Mouse (Mus musculus) intestine, embryonic 16.5 days (tissue): ENCODE data around the gene Usp39. TPM values are rescaled to one million over a fixed set of nuclear protein-coding genes. Genes with fewer than 3 reads are reported as not detected.
A peak's percentile ranks its signal among the peaks of the same experiment; 100 is the strongest.

Experiments
- ATAC-seq: fragments of 200-750 bp; cut with Nextera tagmentation; 2 replicates; pipeline ENCODE4 v1.8.0; 2017; ENCODE audit warnings: moderate TSS enrichment, moderate library complexity
- H3K27ac ChIP-seq: fragments of 300-500 bp; sonication (generic); 2 replicates; pipeline ENCODE4 v1.5.1; 2014; ENCODE audit warnings: mild to moderate bottlenecking, low read length
- H3K27me3 ChIP-seq: fragments of 300-500 bp; sonication (generic); replicated peaks from 2 replicates; pipeline ENCODE4 v1.6.1; 2014; ENCODE audit warnings: low read length, control low read depth, mixed read lengths; ENCODE audit not compliant: control insufficient read depth, insufficient read depth
- H3K36me3 ChIP-seq: fragments of 300-500 bp; sonication (generic); 2 replicates; pipeline ENCODE4 v1.6.1; 2014; ENCODE audit warnings: low read length, control low read depth; ENCODE audit not compliant: control insufficient read depth, insufficient read depth
- H3K4me1 ChIP-seq: fragments of 300-500 bp; sonication (generic); 2 replicates; pipeline ENCODE4 v1.6.1; 2014; ENCODE audit warnings: low read length, control low read depth, mixed read lengths; ENCODE audit not compliant: control insufficient read depth, insufficient read depth
- H3K4me2 ChIP-seq: fragments of 300-500 bp; sonication (generic); 2 replicates; pipeline ENCODE4 v1.6.1; 2014; ENCODE audit warnings: low read depth, low read length, control low read depth
- H3K4me3 ChIP-seq: fragments of 300-500 bp; sonication (generic); 2 replicates; pipeline ENCODE4 v1.5.1; 2014; ENCODE audit warnings: mild to moderate bottlenecking, low read length
- H3K9ac ChIP-seq: fragments of 300-500 bp; sonication (generic); 2 replicates; pipeline ENCODE4 v1.6.1; 2014; ENCODE audit warnings: low read depth, low read length
- H3K9me3 ChIP-seq: fragments of 300-500 bp; sonication (generic); 2 replicates; pipeline ENCODE4 v1.6.1; 2016; ENCODE audit warnings: low read length, control low read depth; ENCODE audit not compliant: control insufficient read depth
- WGBS: fragments of 180-500 bp; shearing (Covaris S2); extraction: QIAGEN DNeasy Blood & Tissue Kit; methylation state at CpG from one replicate; pipeline ENCODE4 v1.1.7; 2014; 5-methylcytosine and 5-hydroxymethylcytosine counted together
- polyA plus RNA-seq: library from polyadenylated mRNA; unstranded; fragments of >200 nt; fragmentation: Nextera tagmentation; extraction: Ambion mirVana; gene quantifications from 2 replicates; pipeline ENCODE4 v1.2.1, GENCODE M21; 2015

Usp39 gene
- polyA plus RNA-seq, 1 experiment from 2014 or later, result 33.0 TPM

DNA sequence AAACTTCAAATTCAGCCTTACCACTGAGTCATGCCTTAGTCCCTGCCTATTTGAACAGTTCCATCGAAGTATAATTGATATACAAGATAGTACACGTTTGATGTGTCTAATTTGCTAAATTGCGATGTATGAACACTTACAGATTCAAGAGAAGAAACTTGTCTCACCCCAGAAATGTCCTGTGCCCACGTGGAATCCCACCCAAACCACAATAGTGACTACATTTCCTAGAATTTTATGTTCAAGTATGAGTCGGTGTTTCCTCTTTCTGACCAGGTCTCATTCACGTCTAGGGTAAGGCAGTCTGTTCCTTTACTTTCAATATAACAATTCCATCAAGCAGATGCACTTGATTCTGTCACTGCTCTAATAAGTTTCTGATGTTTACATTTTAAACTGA lies 649 bp upstream of the Usp39 start:
- no peak overlapping the region for H3K27ac ChIP-seq
- H3K4me1 ChIP-seq, result peaks cover 20% of the 10 kb centered on the region
- WGBS, result 49% methylated on average over 6 of the region's 6 CpGs
- peak overlapping the region; percentile 93; the same call in 1 of the 2 replicates for H3K4me3 ChIP-seq
- peak overlapping the region; percentile 94; the same call in 1 of the 2 replicates for H3K4me2 ChIP-seq
- H3K36me3 ChIP-seq, result peaks cover 8% of the 10 kb centered on the region; the same call in 1 of the 2 replicates
- no peaks in the 10 kb centered on the region for H3K9me3 ChIP-seq
- ATAC-seq, result no peak
- H3K27me3 ChIP-seq, result no peaks in the 10 kb centered on the region
- peak overlapping the region; percentile 89; the same call in 1 of the 2 replicates for H3K9ac ChIP-seq

- peak; percentile 61 for ATAC-seq
- H3K4me1 ChIP-seq, result peaks cover 20% of the 10 kb centered on the region
- peak overlapping the region; percentile 89 for H3K9ac ChIP-seq
- peak overlapping the region; percentile 94 for H3K4me2 ChIP-seq
- peak overlapping the region; percentile 93 for H3K4me3 ChIP-seq
- H3K27me3 ChIP-seq, result no peaks in the 10 kb centered on the region
- peak overlapping the region; percentile 61 for H3K27ac ChIP-seq
- peaks cover 5% of the 10 kb centered on the region; the same call in 1 of the 2 replicates for H3K36me3 ChIP-seq
- no peaks in the 10 kb centered on the region for H3K9me3 ChIP-seq
- under 1% methylated on average over 42 of the region's 42 CpGs for WGBS
Observed at GRCm38 (mm10) chr6:72344396-72345073, 449 bp downstream of the Usp39 start.

DNA sequence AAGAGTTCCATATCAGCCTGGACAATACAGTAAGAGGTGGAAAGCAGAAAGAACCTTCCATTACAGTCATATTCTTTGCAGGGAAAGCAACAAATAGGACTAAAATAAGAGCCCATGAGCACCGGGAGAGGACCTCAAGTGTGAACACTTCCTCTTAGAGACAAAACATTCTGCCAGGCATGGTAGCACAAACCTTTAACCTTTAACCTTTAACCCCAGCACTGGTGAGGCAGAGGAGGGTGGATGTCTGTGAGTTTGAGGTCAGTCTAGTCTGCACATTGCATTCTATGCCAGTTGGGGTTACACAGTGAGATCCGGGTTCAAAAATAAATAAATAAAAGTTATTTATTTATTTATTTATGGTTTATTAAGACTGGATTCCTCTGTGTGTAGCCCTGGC lies 4.5 kb downstream of the Usp39 start:
- ATAC-seq, result no peak
- H3K4me1 ChIP-seq, result peaks cover 9% of the 10 kb centered on the region
- H3K9ac ChIP-seq, result no peak overlapping the region
- WGBS, result 53% methylated on average over 2 of the region's 2 CpGs
- H3K36me3 ChIP-seq, result peaks cover 12% of the 10 kb centered on the region
- H3K4me3 ChIP-seq, result no peak overlapping the region
- no peaks in the 10 kb centered on the region for H3K9me3 ChIP-seq
- H3K27me3 ChIP-seq, result no peaks in the 10 kb centered on the region
- no peak overlapping the region for H3K27ac ChIP-seq
- no peak overlapping the region for H3K4me2 ChIP-seq

GRCm38 (mm10) chr6:72333111-72333510 lies 11.9 kb downstream of the Usp39 start:
- no peak overlapping the region for H3K4me2 ChIP-seq
- no peak overlapping the region for H3K27ac ChIP-seq
- H3K4me1 ChIP-seq, result no peaks in the 10 kb centered on the region
- ATAC-seq, result no peak
- H3K4me3 ChIP-seq, result no peak overlapping the region
- H3K9me3 ChIP-seq, result no peaks in the 10 kb centered on the region
- H3K36me3 ChIP-seq, result peaks cover 14% of the 10 kb centered on the region
- no peak overlapping the region for H3K9ac ChIP-seq
- no peaks in the 10 kb centered on the region for H3K27me3 ChIP-seq
- WGBS, result 75% methylated on average over 5 of the region's 5 CpGs

DNA sequence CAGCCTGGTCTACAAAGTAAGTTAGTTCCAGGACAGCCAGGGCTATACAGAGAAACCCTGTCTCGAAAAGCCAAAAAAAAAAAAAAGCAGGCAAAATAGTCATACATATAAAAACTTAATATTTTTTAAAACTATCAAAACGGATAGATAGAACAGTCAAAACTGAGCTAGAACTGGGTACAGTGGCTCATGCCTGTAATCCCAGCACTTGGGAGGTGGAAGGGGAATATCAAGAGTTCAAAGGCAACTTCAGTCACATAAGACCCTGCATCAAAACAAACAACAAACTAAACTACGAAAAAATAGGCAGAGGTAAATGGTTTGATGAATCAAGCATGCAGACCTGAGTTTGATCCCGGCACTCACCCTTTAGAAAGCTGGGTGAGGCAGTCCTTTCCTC lies 14.9 kb downstream of the Usp39 start:
- H3K4me1 ChIP-seq, result no peaks in the 10 kb centered on the region
- no peaks in the 10 kb centered on the region for H3K27me3 ChIP-seq
- H3K36me3 ChIP-seq, result no peaks in the 10 kb centered on the region
- no peaks in the 10 kb centered on the region for H3K9me3 ChIP-seq
- ATAC-seq, result no peak
- 85% methylated on average over 4 of the region's 4 CpGs for WGBS
- no peak overlapping the region for H3K27ac ChIP-seq
- no peak overlapping the region for H3K9ac ChIP-seq
- H3K4me3 ChIP-seq, result no peak overlapping the region
- no peak overlapping the region for H3K4me2 ChIP-seq

GRCm38 (mm10) chr6:72329019-72329418 lies 16.0 kb downstream of the Usp39 start:
- Histone ChIP-seq H3K27ac (no peak overlapping the region), H3K9me3 (no peaks in the 10 kb centered on the region), H3K4me1 (no peaks in the 10 kb centered on the region), H3K4me2 (no peak overlapping the region), H3K36me3 (no peaks in the 10 kb centered on the region), H3K27me3 (no peaks in the 10 kb centered on the region), H3K9ac (no peak overlapping the region), H3K4me3 (no peak overlapping the region)
- WGBS, result 83% methylated on average over 5 of the region's 5 CpGs
- ATAC-seq, result no peak

GRCm38 (mm10) chr6:72326274-72326673 lies 18.7 kb downstream of the Usp39 start:
- ATAC-seq, result peak; percentile 62
- 59% methylated on average over 6 of the region's 6 CpGs for WGBS

GRCm38 (mm10) chr6:72323786-72324508 lies 21.0 kb downstream of the Usp39 start:
- no peaks in the 10 kb centered on the region for H3K9me3 ChIP-seq

More at GRCm38 (mm10) chr6:72326274-72326673, 18.7 kb downstream of the Usp39 start:
- Histone ChIP-seq H3K4me2 (no peak overlapping the region), H3K9ac (no peak overlapping the region), H3K27me3 (no peaks in the 10 kb centered on the region), H3K4me3 (no peak overlapping the region), H3K9me3 (no peaks in the 10 kb centered on the region), H3K27ac (no peak overlapping the region), H3K36me3 (0 out of 2 replicates have a peak, but pooled peaks cover 4% of the 10 kb centered on the region), H3K4me1 (no peaks in the 10 kb centered on the region)

GRCm38 (mm10) chr6:72322936-72323335 lies 22.0 kb downstream of the Usp39 start:
- Histone ChIP-seq H3K27me3 (no peaks in the 10 kb centered on the region), H3K27ac (no peak overlapping the region), H3K4me2 (no peak overlapping the region), H3K4me3 (no peak overlapping the region), H3K9me3 (no peaks in the 10 kb centered on the region), H3K9ac (no peak overlapping the region), H3K4me1 (no peaks in the 10 kb centered on the region), H3K36me3 (0 out of 2 replicates have a peak, but pooled peaks cover 8% of the 10 kb centered on the region)
- 93% methylated on average over 3 of the region's 3 CpGs for WGBS
- ATAC-seq, result no peak

More at GRCm38 (mm10) chr6:72323786-72324508, 21.0 kb downstream of the Usp39 start:
- Histone ChIP-seq H3K4me1 (no peaks in the 10 kb centered on the region), H3K4me3 (no peak overlapping the region), H3K36me3 (0 out of 2 replicates have a peak, but pooled peaks cover 8% of the 10 kb centered on the region), H3K4me2 (no peak overlapping the region), H3K27ac (no peak overlapping the region), H3K27me3 (no peaks in the 10 kb centered on the region), H3K9ac (no peak overlapping the region)
- peak; percentile 40; the same call in 1 of the 2 replicates for ATAC-seq
- 90% methylated on average over 6 of the region's 6 CpGs for WGBS
